Mouse (Mus musculus) spleen, postnatal 10 days (tissue): ENCODE data around the gene Haus7.

ENCODE experiments used
- DNase-seq, 2 experiments: peaks; one replicate each; pipeline ENCODE4 v3.0.0; 2021 to 2022; ENCODE audit warnings: low spot score in 2 of 2

Gene Haus7

DNA sequence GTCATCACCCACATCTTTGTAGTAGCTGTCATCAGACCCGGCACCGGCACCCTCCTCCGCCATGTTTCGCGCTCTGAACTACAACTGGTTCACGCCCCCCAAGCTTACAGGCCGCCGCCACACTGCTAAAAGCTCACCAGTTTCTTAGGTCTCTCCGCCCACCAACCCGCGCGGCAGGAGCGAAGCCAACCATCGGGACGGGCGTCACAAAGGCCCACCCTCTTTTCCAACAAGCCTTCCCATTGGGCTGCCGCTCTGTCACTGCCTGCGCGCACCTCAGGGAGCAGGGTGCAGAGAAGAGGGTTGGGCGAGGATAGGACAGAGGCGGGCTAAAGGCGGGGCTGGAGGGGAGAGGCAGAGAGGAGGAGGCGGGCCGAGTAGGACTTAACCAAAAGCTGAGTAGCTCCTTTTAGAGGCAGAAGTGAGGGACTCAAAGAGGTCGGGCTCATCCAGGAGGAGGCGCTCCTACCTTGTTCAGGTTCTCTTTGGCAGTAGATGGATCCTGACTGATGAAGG lies at the start of gene Haus7:
Haus7 (minus strand) TSS at position 168 of the 516 bp plus-strand sequence.
- DNase-seq: peak; percentile 63 to 90

DNA sequence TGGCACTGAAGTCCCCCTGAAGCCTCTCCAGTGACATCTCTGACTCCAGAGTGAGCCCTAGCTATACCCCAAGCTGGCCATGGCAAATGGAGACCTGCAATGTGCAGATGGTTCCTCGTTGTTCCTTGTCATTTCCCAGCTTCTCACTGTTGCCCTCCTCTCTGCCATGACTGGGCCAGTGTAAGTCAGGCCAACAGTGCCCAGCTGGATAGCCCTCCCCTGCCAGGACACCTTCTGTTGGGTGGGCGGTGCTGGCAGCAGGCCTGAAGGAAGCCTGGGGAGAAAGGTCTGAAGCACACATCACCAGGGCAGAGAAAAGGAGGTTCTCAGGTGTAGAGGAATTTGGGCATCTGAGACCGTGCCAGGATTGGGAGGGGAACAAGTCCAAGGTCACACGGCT lies 47.7 kb upstream of the Haus7 start:
- no peak for DNase-seq

GRCm38 (mm10) chrX:73505130-73505735 lies 46.4 kb upstream of the Haus7 start:
- no peak for DNase-seq

DNA sequence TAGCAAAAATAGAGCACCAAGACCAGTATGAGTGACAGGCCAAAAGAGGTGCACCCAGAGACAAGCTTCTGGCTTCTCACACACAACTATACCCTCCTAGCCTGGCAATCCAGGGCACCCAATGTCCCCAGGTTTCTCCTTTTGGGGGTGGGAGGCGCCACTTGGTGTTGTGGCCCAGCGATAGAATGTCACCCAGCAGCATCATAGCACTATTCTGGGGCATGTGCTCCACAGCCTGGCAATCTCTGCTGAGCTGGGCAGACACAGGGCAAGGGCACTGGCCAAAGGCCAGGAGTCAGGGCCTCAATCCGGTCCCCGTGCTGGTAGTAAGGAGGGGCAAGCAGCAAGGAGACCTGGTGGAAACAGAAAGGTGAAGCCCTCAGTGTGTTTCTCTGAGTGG lies 37.9 kb upstream of the Haus7 start:
- DNase-seq: no peak

- peak in 1 of 2 experiments; percentile 57 for DNase-seq
These were observed 34.7 kb upstream of the Haus7 start for GRCm38 (mm10) chrX:73493567-73493966.

- no peak for DNase-seq
These were observed 32.0 kb upstream of the Haus7 start for GRCm38 (mm10) chrX:73490804-73491203.

DNA sequence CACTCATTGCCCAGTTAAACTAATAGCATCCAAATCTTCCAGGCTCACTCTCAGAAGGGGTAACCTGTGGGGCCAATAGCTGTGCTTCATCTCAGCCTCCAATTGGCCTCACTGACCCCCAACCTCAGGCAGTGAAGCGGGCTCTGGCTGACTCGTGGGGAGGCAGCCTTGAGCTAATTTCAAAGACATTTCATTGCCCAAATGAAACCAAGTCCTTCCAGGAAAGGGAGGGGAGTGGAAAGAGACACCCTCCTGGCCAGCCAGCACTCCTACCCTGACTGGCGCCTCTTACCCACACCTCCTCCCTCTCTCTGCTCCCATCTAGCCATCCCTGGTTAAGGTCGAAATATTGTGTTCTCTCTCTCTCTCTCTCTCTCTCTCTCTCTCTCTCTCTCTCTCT lies 31.3 kb upstream of the Haus7 start:
- DNase-seq: no peak

DNA sequence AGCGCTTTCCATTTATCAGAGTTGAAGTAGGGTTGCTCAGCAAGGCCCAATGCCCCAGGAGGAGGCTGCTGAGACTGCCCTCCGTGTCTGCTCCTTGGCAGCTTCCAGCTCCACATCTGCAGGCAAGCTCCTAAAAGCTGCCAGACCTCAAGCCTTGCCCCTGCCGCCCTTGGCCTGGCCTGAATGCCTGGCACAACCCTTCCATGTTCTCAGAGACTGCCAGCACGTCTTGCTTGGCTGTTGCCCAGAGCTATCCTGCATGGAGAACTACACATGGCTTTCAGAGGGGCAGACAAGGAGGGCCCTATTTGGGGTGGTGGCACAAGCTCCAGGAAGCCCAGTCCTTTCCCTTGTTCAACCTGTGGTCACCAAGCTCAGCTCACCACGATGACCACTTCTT lies 28.1 kb upstream of the Haus7 start:
- DNase-seq: no peak

GRCm38 (mm10) chrX:73484870-73485269 lies 26.0 kb upstream of the Haus7 start:
- DNase-seq: no peak

- no peak for DNase-seq
These were observed 25.2 kb upstream of the Haus7 start for GRCm38 (mm10) chrX:73484076-73484475.

- DNase-seq: no peak
These were observed 24.6 kb upstream of the Haus7 start, which contains the start of gene Bgn for GRCm38 (mm10) chrX:73483484-73483810. Gene Bgn (plus strand): TSS chrX:73483602.

GRCm38 (mm10) chrX:73482643-73483483 lies 24.0 kb upstream of the Haus7 start:
- no peak for DNase-seq

GRCm38 (mm10) chrX:73480334-73480733 lies 21.5 kb upstream of the Haus7 start:
- no peak for DNase-seq

DNA sequence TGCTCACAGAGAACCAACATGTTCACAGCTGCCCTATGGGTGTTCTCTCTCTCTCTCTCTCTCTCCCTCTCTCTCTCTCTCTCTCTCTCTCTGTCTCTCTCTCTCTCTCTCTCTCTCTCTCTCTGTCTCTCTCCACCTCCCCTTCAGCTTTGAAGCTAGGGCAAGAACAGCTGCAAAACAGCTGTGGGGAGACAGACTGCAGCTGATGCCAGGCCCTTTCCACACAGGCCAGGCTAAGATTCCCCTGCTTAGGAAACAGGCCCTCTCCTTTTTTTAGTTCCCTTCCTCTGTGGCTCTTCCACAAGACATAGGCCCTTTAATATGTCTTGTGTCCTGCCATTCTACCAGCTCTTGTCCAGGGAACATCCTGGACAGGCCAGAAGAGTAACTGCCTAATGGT lies 20.8 kb upstream of the Haus7 start:
- DNase-seq: no peak

DNA sequence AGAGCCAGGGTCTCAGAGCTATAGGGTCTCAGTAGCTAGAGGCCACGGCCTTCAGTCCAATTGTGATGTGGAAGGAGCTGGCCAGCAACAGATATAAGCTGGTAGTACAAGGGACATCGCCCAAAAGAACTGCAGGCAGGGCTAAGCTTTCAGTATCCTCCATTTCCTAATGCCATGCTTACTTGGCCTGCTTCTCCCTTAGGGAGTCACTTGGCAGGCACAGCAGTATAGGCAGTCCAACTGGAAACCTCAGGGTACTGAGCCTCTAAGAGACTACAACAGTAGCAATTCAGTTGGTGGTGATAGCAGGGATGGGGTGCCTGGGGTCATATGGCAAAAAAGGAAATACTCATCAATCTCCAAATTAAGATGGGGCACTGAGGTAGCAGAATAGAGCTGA lies 18.7 kb upstream of the Haus7 start:
- no peak for DNase-seq

GRCm38 (mm10) chrX:73476621-73477020 lies 17.8 kb upstream of the Haus7 start:
- no peak for DNase-seq

DNA sequence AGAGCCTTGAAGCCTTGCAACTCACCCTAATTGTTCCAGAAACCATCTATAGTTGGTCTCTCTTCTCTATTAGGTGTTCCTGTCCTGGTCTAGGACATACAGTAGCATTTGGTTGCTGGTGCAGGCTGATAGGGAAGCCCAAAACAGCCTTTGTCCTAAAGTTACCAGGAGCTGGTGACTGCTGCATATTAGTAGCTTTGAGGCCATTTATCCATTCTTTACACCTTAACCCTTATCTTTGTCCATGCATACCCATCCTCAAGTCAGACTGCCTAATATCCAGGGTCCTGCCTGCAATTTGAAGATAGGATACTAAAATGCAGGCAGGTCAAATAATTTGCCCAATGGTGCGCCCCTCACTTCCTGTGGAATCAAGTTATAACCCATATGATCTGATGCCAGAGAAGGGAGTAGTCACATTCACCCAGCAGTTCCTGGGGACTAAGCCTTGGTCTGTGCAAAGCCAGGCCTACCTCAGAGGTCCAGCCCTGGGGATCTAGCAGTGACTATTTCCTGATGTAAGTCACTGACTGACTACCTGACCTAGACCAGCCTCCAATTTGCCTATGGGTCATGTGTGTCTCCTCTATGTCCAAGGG lies 16.9 kb upstream of the Haus7 start:
- no peak for DNase-seq

GRCm38 (mm10) chrX:73474340-73475165 lies 15.7 kb upstream of the Haus7 start:
- no peak for DNase-seq

GRCm38 (mm10) chrX:73471764-73472163 lies 12.9 kb upstream of the Haus7 start:
- DNase-seq: no peak

DNA sequence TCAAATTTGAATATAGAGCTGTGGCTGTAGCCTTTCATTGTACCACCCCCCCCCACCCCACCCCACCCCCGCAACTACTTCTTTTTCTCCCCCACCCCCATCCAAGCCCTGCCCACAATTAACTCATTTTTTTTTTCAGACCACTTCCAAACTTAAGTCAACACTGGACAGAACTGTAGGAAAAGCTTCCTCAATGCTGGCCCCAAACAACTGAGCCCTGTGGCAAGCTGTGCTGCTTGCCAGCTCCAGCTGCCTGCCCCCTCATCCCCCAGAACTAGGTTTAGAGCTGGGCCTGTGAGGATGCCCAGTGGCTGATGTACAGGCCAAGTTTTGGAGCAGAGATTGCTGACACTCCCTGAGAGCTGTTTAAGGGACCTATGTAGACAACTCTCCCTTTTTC lies 9.9 kb upstream of the Haus7 start:
- no peak for DNase-seq

DNA sequence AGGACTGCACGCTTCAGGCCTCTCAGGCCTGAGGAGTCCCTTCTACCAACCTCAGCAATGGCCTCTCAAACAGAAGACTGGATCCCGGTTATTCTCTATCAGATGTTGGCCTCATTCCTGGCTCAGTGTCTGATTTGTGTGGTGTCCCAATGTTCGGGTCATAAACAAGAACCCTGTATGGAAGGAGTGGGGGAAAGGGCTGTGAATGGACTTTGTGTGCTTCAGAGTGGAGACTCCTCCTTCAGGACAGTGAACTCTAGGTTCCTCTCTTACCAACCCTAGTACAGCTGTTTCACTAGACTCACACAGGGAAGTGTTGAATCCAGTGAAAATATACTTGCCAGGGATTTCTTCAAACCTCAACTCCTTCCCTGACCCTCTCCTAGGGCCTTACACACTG lies 9.5 kb upstream of the Haus7 start:
- no peak for DNase-seq
